Mouse (Mus musculus) spleen, adult 2 months (tissue): ENCODE measurements around the gene Ogdh.
"Not testable (repeated sequence)": the region's sequence is repeated elsewhere in the genome, so short reads cannot be mapped to it uniquely, and the experiment has no call there.

ENCODE experiments used
- CTCF ChIP-seq: fragments of 200-500 bp; IDR thresholded peaks from 2 replicates; pipeline ENCODE4 v1.5.1; 2011; ENCODE audit warnings: mild to moderate bottlenecking, inconsistent platforms; ENCODE audit not compliant: insufficient read depth, insufficient read length, insufficient replicate concordance; ENCODE audit errors: extremely low read depth
- POLR2A ChIP-seq: fragments of 200-500 bp; IDR thresholded peaks from 2 replicates; pipeline ENCODE4 v1.6.1; 2011; ENCODE audit warnings: low read depth, low read length, inconsistent platforms

DNA sequence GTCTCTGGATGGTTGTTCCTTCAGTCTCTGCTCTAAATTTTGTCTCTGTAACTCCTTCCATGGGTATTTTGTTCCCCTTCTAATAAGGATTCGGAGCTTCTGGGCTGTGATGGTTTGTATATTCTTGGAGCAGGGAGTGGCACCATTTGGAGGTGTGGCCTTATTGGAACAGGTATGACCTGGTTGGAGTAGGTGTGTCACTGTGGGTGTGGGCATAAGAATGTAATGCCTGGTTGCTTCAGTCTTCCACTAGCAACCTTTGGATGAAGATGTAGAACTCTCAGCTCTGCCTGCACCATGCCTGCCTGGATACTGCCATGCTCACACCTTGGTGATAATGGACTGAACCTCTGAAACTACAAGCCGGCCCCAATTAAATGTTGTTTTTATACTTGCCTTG, 36.8 kb upstream of the Ogdh start:
- not testable (repeated sequence) for TF ChIP-seq CTCF, POLR2A
